Mouse (Mus musculus): ENCODE data around the gene Copg1. TPM values are rescaled to one million over a fixed set of nuclear protein-coding genes. Genes with fewer than 3 reads are reported as not detected.
A peak's percentile ranks its signal among the peaks of the same experiment; 100 is the strongest.

Copg1 gene
- total RNA-seq (2022): 10 to 100 TPM; 26.5 to 33.6 (median 28.8) TPM

GRCm38 (mm10) chr6:87887594-87888233, at the start of gene Copg1:
Gene Copg1 (plus strand): TSS chr6:87887814.
- peak; percentile 100 for DNase-seq (ENCODE audit: low spot score in 2 of 2)

GRCm38 (mm10) chr6:87838551-87839197, 48.9 kb upstream of the Copg1 start, which contains the start of gene Isy1:
Gene Isy1 (minus strand): TSS chr6:87838798.
- peak; percentile 91 to 93 for DNase-seq (ENCODE audit: low spot score in 2 of 2)

DNA sequence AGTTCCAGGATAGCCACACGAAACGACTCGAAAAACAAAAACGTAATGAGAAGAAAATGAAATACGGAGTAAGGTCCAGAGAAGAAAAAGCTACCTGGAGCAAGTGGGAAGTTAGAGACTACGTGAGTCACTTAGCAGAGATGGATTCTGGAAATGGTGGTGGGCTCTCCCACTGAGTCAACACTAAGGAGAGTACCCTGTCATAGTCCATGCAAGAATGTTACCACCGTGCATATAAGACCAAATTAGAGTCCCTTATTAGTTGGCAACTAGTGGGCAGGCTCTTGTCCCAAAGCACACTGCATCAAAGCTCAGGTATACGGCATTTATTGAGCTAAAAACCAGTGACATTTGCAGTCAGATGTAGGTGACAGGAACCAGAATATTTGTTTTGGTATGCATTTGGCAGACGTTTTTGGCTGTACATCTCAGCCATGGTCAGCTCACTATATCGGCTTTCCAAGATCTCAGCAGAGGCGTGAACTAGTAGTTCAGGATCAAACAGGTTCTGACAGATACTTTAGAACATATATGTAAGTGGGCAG, 47.7 kb upstream of the Copg1 start:
- DNase-seq (ENCODE audit: low spot score in 2 of 2): no peak

GRCm38 (mm10) chr6:87841635-87842034, 46.0 kb upstream of the Copg1 start:
- DNase-seq (ENCODE audit: low spot score in 2 of 2): no peak

- DNase-seq (ENCODE audit: low spot score in 2 of 2): no peak
Measured at GRCm38 (mm10) chr6:87842254-87842653, 45.4 kb upstream of the Copg1 start.

DNA sequence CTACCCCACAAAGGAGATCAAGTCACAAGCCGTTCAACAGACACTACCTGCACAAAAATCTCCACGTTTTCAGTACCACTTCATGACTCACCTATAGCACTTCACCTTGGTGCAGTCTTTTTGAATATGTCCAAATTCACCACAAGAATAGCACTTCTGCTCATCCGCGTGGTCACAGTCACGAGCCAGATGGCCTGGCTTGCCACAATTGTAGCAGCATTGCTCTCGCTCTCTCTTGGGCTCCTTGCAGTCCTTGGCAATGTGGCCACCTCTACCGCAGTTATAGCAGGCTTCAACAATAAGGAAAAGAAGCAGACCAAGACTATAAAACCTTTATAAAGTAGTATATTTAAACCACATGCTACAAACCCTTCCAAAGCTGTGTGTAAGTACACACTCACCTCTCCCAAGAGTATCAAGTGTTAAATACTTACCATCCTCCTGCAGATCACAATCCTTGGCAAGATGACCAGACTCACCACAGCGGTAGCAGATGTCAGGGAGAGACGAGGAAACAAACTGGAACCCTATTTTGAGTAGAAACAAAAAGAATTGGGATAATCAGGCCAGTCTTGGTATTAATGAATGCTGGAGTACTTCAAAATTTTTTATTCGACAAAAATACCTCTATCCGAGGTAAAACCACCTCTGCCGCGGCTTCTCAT, 42.5 kb upstream of the Copg1 start:
- DNase-seq (ENCODE audit: low spot score in 2 of 2): no peak

GRCm38 (mm10) chr6:87846813-87847212, 40.8 kb upstream of the Copg1 start:
- no peak for DNase-seq (ENCODE audit: low spot score in 2 of 2)

GRCm38 (mm10) chr6:87849780-87850154, 37.8 kb upstream of the Copg1 start:
- DNase-seq (ENCODE audit: low spot score in 2 of 2): no peak

GRCm38 (mm10) chr6:87850155-87850899, 37.3 kb upstream of the Copg1 start:
- DNase-seq (ENCODE audit: low spot score in 2 of 2): peak; percentile 43 to 49

- DNase-seq (ENCODE audit: low spot score in 2 of 2): peak; percentile 96
Measured at GRCm38 (mm10) chr6:87850900-87851614, 36.6 kb upstream of the Copg1 start, which contains the start of gene Cnbp. Gene Cnbp (minus strand): TSS chr6:87851106.

DNA sequence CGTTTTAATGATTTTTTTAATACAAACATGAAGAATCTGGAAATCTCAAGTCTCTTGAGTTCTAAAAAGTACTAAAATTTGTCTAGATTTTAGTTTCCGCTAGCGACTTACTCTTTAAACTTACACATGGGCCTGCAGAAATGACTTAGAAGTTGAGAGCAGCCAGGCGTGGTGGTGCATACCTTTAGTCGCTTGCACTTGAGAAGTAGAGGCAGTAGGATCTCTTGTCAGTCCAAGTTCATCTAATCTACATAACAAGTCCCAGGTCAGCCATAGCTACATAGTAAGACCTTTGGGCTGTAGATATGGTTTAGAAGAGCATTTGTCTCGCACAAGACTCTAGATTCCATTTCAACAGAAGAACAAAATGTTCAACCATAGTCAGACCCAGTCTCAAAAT, 35.7 kb upstream of the Copg1 start:
- no peak for DNase-seq (ENCODE audit: low spot score in 2 of 2)

- DNase-seq (ENCODE audit: low spot score in 2 of 2): no peak
Measured at GRCm38 (mm10) chr6:87853446-87853845, 34.2 kb upstream of the Copg1 start.

DNA sequence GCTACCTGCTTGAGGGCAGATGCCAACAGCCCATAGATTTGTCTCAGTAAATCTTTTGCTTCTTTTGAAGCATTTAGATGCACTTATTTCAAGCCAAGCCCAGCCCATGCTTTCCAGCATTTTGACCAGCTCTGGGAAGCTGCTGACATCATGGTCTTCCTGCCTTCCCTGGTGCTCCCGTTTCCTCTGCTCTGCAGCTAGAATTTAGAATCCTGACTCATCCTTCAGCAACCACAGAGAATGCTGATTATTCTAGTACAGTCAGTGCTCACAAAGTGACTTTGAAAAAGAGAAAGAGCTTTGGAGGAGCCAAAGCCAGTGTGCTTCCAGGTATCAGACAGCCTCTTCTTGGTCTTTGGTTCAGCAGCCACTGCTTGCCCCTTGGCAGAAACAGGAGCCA, 30.5 kb upstream of the Copg1 start:
- no peak for DNase-seq (ENCODE audit: low spot score in 2 of 2)

GRCm38 (mm10) chr6:87866211-87866610, 21.4 kb upstream of the Copg1 start:
- DNase-seq (ENCODE audit: low spot score in 2 of 2): no peak

DNA sequence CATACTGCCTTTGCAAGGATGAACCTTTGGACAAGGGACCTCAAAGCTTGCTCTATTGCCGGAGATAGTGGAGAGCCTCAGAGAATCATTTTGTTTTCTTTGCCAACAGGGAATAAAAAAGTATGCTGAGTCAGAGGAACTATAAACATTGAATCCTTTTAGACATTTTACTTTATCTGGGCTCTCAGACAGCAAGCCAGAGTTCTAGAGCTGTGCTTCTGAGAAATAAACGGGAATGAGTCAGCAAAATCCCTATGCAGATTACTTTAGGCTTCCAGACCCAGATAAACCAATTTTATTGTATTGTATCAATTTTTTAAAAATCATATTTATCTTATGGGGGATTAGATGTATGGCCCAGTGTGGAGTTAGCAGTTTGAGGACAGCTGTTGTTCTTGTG, 20.4 kb upstream of the Copg1 start:
- no peak for DNase-seq (ENCODE audit: low spot score in 2 of 2)

DNA sequence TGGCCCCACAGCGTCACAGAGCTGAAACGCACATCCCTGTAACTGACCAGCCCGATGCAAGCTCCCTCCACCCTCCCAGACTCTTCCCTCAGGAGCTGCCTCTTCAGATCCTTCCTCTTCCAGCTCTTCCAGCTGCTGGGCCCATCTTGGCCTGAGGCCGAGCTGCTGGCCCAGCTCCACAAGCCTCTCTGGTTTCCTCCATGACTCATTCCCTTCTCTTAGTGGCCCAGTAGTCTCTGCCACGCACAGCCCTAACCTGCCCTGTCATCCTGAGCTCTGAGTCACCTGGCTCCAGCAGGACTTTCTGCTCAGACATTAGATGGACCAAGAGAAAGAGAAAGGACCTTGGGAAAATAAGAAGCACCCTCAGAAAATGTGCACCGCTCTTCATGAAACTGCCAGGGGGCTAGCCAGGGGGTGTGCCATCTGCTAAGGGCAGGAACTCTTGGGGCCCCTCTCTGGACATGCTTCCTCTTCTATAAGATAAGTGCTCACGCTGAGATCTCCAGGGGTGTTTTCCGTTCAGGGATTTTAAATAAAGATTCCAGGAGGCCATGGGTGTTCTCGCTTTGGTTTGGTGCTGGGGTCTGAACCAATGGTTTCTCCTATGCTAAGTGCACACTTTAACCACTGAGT, 18.6 kb upstream of the Copg1 start:
- DNase-seq (ENCODE audit: low spot score in 2 of 2): peak; percentile 96 to 97

DNA sequence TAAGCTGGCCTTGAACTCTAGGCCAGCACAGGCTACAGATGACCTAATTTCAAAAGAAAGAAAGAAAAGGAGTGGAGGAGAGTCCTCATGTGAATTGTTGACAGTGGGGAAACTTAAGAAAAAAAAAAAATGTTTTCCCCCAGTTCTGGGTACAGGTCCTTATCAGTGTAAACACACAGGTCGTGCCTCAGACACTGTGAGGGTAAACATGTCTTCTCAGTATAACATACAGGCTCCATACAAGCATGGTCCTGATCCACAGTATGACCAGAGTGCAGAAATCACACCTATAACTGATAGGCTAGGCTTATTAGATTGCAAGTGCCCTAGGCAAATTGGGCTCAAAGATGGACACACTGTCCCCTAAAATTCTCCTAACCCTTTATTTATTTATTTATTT, 17.2 kb upstream of the Copg1 start:
- no peak for DNase-seq (ENCODE audit: low spot score in 2 of 2)

- no peak for DNase-seq (ENCODE audit: low spot score in 2 of 2)
Measured at GRCm38 (mm10) chr6:87871240-87871639, 16.4 kb upstream of the Copg1 start.

DNA sequence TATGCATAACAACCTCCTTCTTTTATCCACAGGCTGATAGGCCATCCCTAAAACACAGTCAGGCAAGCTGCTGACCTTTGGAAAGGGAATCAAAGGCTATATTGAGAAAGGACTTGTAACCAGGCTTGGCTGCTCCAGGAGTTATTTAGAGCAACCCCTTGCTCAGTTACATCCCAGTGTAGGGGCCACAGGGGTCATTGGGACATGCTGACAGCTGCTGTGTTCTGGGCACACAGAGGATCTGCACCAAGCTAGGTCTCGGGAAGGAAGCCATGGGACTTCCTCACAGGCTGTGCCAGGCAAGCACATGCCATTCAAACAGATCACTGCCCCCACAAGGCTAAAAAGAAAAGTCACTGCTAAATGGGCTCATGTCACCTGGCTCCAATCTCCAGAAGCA, 14.5 kb upstream of the Copg1 start:
- DNase-seq (ENCODE audit: low spot score in 2 of 2): peak; percentile 73 to 82

- no peak for DNase-seq (ENCODE audit: low spot score in 2 of 2)
Measured at GRCm38 (mm10) chr6:87873963-87874362, 13.7 kb upstream of the Copg1 start.
